Mouse (Mus musculus) splenic B cell, adult 2 months (primary cell): ENCODE measurements around the gene Olfr101.

ENCODE experiments used
- DNase-seq: peaks from one replicate; pipeline ENCODE4 v3.0.0-alpha.2; 2011; ENCODE audit warnings: low read depth, low spot score
- H3K27me3 ChIP-seq: 2 replicates; pipeline ENCODE4 v1.6.1; 2012; ENCODE audit warnings: mild to moderate bottlenecking, low read length, moderate library complexity, mixed read lengths; ENCODE audit not compliant: control insufficient read depth, poor library complexity, insufficient read depth, severe bottlenecking
- H3K36me3 ChIP-seq: 2 replicates; pipeline ENCODE4 v1.6.1; 2012; ENCODE audit warnings: mild to moderate bottlenecking, low read length, moderate library complexity, mixed read lengths; ENCODE audit not compliant: control insufficient read depth, poor library complexity, insufficient read depth, severe bottlenecking

Olfr101 gene

DNA sequence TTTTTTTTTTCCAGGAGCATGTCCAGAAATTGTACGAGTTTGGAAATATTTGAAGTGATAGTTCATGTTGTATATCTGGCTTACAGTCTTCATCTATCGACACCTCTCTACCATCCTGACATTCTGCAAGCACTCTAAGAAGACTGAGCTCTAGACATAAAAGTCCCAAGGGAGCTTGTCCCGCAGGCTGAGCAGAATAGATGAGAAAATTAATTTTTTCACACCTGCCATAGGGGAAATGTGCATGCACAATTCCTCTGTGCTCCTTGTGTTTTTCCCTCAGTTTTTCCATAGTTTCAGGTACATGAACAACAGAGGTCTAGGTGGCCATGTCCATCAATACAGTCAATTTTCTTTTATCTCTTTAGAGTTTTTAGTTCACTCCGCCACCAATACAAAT lies at the start of gene Olfr101:
Olfr101 (minus strand) TSS at position 101 of the 400 bp plus-strand sequence.
- H3K27me3 ChIP-seq = no peaks in the 10 kb centered on the region
- no peak for DNase-seq
- no peaks in the 10 kb centered on the region for H3K36me3 ChIP-seq

DNA sequence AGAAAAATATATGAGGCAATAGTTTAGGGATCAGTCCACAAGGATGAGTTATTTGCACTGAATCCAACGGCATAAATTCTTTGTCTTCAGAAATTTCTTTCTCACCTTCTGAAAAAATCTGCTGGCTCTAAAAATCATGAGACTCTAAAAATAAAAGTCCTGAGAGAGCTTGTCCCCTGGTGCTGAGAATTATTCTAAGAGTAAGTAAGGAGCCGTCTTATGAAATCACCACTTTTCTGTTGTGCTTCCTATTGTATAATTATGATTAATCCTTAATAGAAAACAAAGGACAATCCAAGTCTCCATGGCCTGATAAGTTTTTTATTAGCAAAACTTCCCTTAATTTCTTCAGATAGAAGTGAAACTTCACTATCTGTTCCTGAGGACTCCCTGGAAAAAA lies 35.5 kb upstream of the Olfr101 start, which contains the start of gene Olfr103:
Olfr103 (minus strand) TSS at position 101 of the 400 bp plus-strand sequence.
- no peaks in the 10 kb centered on the region for H3K36me3 ChIP-seq
- no peaks in the 10 kb centered on the region for H3K27me3 ChIP-seq
- no peak for DNase-seq

DNA sequence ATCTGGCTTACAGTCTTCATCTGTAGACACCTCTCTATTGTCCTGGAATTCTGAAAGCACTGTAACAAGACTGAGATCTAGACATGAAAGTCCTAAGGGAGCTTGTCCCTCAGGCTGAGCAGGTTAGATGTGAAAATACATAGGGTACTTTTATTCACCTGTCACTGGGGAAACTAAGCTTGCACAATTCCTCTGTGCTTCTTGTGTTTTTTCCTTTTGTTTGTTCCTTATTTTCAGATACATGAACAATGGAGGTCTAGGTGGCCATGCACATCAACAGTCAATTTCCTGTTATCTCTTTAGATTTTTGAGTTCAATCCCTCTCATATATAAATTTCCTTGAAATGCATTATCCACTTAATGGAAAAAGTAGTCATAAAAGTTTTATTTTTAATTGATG lies 12.8 kb upstream of the Olfr101 start, which contains the start of gene Olfr102:
Olfr102 (minus strand) TSS at position 101 of the 400 bp plus-strand sequence.
- no peak for DNase-seq
- Histone ChIP-seq H3K36me3 (no peaks in the 10 kb centered on the region), H3K27me3 (no peaks in the 10 kb centered on the region)

DNA sequence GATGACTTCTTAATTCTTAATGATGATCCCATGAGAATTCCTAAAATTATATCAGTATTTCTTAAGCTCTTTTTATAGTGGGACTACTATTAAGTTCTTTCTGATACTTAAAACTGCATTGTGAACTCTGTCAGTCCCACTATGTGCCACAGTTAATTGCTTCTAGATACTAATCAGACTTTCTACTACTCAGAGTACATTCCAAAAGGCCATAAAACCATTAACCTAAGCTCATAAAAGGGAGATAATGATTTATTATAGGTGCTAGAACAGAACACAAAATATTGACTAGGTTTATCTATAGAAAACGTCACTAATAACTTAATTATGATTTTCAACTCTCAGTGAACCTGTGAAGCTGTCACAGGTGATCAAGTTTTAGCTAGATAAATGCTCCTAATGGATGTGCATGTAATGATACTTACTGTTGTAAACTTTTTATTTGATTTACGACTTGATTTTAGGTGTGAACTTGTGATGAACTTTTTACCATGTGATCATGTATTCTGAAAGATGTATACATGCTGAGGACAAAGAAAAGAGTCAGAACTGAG lies 6.1 kb upstream of the Olfr101 start:
- DNase-seq = no peak
- H3K36me3 ChIP-seq = no peaks in the 10 kb centered on the region
- H3K27me3 ChIP-seq = no peaks in the 10 kb centered on the region

DNA sequence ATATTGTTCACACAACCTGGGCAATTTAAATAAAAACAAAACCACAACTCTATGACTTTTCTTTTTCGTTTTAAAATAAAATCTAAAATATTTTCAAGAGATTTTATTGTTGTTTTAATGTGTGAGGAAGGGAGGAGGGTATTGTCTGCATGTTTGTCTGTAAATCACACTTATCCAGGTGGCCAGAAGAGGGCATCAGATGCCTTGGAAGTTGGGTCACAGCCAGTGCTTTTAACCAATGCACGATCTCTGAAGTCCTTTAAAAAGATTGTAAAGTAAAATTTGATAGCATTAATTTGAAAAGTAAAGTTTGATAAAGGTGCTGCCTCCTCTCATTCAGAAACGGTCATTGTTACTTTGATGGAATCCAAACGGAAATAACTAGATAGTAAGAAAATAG lies 4.4 kb upstream of the Olfr101 start:
- Histone ChIP-seq H3K27me3 (no peaks in the 10 kb centered on the region), H3K36me3 (no peaks in the 10 kb centered on the region)
- DNase-seq = no peak

DNA sequence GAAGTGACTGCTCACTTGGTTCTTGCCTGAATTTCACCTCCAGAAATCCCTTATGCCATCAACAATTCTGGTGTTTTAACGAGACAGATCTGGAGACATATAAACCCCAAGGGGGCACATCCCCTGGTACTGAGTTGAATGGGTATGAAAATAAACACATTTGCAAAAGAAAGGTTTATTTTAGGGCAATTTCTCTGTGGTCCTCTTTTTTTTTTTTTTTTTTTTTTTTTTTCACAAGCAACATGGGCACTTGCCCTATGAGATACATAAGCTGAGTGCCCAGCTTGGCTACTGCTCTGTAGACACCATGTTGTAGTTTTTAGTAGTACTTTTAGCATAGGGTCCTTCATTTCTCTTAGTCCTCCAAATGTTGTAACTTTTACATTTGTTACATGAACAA lies 20.8 kb downstream of the Olfr101 start, which contains the start of gene Olfr99:
Olfr99 (minus strand) TSS at position 101 of the 400 bp plus-strand sequence.
- H3K27me3 ChIP-seq = no peaks in the 10 kb centered on the region
- H3K36me3 ChIP-seq = peaks cover 2% of the 10 kb centered on the region; the same call in 1 of the 2 replicates
- no peak for DNase-seq

DNA sequence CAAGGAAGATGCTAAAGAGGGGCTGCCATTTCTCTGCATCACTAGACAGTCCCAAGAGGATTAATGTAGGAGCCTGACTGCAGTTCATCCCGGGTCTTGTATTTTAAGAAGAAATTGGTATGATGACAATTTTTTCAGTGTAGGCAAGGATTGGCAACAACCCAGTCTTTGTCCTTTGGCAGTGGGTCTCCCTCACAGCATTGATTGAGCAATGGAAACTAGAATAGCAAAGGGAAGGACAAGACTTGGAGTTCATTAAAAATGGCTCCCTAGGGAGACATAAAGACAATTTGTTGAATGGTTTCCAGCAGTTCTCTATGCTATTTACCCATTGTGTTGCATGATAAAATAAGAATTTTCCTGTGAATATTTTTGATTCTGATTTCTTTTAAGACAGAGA lies 23.8 kb downstream of the Olfr101 start:
- peaks cover 2% of the 10 kb centered on the region; the same call in 1 of the 2 replicates for H3K36me3 ChIP-seq
- no peak for DNase-seq
- no peaks in the 10 kb centered on the region for H3K27me3 ChIP-seq

DNA sequence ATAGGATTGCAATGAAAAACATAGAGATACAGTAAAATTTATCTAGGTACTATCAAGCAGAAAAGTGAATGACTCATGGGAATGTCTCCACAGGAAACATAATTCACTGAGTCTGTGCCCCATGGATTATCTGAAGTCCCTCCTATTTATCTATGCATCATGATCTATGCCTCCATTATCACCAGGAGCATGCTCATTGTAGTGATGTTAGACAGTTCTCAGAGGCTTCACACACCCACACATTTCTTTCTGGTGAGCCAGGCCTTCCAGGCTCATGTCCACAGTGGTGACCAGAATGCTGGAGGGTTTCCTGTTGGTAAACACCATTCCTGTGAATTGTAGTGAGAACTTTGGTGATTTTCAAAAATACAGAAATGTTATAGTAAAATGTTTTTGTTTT lies 27.5 kb downstream of the Olfr101 start:
- DNase-seq = no peak
- Histone ChIP-seq H3K36me3 (peaks cover 7% of the 10 kb centered on the region), H3K27me3 (no peaks in the 10 kb centered on the region)

DNA sequence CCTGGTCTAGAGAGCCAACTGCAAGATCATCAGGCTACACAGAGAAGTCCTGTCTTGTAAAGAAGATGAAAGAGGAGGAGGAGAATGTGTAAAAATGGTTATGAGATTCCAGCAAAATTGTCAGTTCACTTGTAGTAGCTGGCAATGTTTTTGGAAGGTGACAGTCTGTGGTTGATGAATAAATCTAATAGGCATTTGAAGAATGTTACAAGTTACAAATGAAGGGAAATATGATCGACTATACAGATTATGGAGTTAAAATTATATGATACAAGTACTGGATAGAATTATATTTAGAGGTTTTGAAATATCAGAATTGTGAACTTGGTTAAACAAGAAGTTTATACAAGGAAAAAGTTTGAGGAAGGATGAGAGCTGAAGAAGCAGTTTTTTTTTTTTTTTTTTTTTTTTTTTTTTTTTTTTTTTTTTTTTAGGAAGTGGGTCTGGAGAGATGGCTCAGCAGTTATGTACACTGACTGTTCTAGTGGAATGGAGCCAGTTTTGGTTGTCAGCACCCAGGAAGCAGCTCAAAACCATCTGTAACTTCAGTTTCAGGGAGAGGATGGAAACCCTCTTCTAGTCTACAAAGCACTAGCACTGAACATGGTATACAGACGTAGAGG lies 28.4 kb downstream of the Olfr101 start:
- no peak for DNase-seq
- peaks cover 7% of the 10 kb centered on the region for H3K36me3 ChIP-seq
- H3K27me3 ChIP-seq = no peaks in the 10 kb centered on the region

DNA sequence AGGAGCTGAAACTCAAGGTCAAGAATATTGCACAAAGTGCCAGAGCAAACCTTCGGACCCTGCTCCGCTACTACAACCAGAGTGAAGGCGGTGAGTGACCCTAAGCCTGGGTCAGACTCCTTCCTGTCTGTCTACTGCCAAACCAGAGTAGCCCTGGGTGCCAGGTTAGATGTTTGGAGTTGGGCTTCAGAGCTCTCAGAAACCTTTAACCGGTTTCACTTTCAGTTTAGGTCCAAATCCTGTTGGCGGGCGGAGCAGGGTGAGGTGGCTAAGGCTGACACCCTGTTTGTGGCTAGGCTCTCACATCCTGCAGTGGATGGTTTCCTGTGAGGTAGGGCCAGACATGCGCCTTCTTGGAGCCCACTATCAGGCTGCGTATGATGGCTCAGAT lies 33.4 kb downstream of the Olfr101 start:
- peaks cover 5% of the 10 kb centered on the region; the same call in 1 of the 2 replicates for H3K36me3 ChIP-seq
- H3K27me3 ChIP-seq = no peaks in the 10 kb centered on the region
- DNase-seq = peak; percentile 85

DNA sequence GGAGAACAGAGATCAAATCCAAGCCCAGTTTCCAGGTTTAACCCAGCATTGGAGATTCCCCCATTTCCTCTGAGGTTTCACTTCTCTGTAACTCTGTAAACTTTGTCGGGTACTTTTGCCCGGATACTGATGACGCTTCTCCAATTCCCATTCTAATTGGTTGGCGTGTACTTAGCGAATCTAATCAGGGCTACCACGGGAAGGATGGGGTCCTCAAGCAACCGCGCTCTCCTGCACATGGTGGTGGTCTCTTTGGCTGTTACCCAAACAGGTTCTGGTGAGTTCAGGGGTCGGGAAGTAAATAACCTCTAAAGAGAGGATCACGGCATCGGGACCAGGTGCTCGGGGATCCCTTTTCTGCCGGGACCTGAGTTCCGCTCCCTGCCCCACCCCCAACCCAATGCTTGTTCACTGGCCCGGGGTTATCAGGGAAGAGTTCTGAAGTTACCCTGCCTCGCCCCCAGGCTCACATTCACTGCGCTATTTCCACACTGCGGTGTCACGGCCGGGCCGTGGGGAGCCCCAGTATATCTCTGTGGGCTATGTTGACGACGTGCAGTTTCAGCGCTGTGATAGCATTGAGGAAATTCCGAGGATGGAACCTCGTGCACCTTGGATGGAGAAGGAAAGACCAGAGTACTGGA lies 33.9 kb downstream of the Olfr101 start, which contains the start of gene H2-M3:
H2-M3 (plus strand) TSS at position 163 of the 644 bp plus-strand sequence.
- DNase-seq = peak; percentile 97
- H3K27me3 ChIP-seq = no peaks in the 10 kb centered on the region
- H3K36me3 ChIP-seq = peaks cover 5% of the 10 kb centered on the region; the same call in 1 of the 2 replicates

DNA sequence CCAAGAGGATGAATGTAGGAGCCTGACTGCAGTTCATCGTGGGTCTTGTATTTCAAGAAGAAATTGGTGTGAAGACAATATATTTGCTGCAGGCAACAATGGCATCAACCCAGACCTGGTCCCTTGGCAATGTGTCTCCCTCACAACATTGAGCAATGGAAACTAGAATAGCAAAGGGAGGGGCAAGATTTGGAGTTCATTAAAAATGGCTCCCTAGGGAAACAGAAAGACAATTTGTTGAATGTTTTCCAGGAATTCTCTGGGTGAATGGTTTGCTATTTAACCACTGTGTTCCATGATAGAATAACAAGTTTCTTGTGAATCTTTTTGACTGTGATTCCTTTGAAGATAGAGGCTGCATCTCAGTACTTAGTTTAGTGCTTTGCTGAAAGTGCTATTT lies 40.5 kb downstream of the Olfr101 start, which contains the start of gene Olfr98:
Olfr98 (minus strand) TSS at position 124 of the 400 bp plus-strand sequence.
- no peak for DNase-seq
- H3K36me3 ChIP-seq = no peaks in the 10 kb centered on the region
- no peaks in the 10 kb centered on the region for H3K27me3 ChIP-seq

DNA sequence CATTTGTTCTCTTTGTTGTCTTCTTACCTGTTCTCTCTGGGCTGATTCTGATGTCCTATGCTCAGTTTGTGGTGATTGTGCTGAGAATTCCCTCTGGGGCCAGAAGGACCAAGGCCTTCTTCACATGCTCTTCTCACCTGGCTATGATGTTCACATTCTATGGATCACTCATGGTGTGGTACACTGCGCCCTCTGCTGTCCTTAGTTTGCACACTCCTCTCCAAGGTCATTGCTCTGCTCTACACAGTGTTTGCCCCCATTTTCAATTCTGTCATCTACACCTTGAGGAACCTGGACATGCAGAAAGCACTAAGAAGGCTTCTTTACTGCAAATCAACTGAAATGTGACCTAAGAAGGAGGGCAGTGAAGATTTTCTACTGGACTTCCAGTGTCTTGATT lies 53.6 kb downstream of the Olfr101 start:
- H3K36me3 ChIP-seq = no peaks in the 10 kb centered on the region
- peak; percentile 81 for DNase-seq
- H3K27me3 ChIP-seq = no peaks in the 10 kb centered on the region; the same call in 1 of the 2 replicates

DNA sequence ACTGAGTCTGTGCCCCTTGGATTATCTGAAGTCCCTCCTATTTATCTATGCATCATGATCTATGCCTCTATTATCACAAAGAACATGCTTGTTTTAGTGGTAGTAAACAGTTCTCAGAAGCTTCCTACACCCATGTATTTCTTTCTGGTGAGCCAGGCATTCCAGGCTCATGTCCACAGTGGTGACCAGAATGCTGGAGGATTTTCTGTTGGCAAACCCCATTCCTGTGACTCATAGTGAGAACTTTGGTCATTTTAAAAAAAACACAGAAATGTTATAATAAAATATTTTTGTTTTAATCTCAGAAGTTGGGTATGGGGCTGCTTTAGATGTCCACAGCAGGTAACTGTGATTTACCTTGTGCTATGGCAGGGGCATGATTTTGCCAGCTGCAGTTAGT lies 54.7 kb downstream of the Olfr101 start:
- no peaks in the 10 kb centered on the region for H3K36me3 ChIP-seq
- DNase-seq = no peak

More for the DNA sequence above, 54.7 kb downstream of the Olfr101 start:
- H3K27me3 ChIP-seq = no peaks in the 10 kb centered on the region; the same call in 1 of the 2 replicates
